Mouse (Mus musculus) gastrocnemius, postnatal 25 days (tissue): ENCODE measurements around the gene Mex3d. TPM values are rescaled to one million over a fixed set of nuclear protein-coding genes. Genes with fewer than 3 reads are reported as not detected.
A peak's percentile ranks its signal among the peaks of the same experiment; 100 is the strongest.

Experiments used
- DNase-seq: peaks from one replicate; pipeline ENCODE4 v3.0.0; 2022
- long read RNA-seq, 2 experiments: library from polyadenylated mRNA; stranded (forward); transcript quantifications; one replicate each; pipeline ENCODE4 v2.0.0; 2021
- total RNA-seq, 2 experiments: library from RNA; stranded (reverse); gene quantifications; 1 replicate in 1 of 2; 2 replicates in 1 of 2; pipeline ENCODE4 v1.2.3; 2021

The Mex3d gene
- 1 to 10 TPM; 3.9 to 4.3 TPM for total RNA-seq
- long read RNA-seq, experiment 1, partial matches to known transcripts = 0 of 3 reads
- long read RNA-seq, experiment 1, other reads (novel, unspliced or antisense) = 1 of 3 reads
- long read RNA-seq, experiment 2, partial matches to known transcripts = 0 of 4 reads
- long read RNA-seq, experiment 2, other reads (novel, unspliced or antisense) = 2 of 4 reads

DNA sequence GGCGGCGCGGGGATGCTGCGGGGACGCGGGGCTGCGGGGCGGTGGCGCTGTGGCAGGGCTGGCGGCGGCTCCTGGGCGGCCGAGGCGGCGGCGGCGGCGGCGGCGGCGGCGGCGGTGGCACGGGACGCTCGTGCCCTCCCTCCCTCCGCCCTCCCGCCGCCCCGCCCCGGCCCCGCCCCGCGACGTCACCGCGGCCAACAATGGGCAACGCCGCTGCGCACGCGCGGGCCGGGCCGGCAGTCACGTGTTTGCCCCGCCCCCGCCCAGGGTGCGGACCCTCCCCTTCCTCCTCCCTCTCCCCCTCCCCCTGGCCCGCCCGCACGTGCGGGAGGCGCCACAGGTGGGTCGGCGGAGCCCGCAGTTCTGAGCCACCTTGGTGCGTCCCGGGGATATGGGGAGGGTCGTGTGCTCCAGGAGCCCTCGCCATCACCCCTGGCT, at the start of gene Mex3d:
Gene Mex3d, minus strand, starts transcription at position 138 of the 438 bp plus-strand sequence.
- peak; percentile 88 for DNase-seq

DNA sequence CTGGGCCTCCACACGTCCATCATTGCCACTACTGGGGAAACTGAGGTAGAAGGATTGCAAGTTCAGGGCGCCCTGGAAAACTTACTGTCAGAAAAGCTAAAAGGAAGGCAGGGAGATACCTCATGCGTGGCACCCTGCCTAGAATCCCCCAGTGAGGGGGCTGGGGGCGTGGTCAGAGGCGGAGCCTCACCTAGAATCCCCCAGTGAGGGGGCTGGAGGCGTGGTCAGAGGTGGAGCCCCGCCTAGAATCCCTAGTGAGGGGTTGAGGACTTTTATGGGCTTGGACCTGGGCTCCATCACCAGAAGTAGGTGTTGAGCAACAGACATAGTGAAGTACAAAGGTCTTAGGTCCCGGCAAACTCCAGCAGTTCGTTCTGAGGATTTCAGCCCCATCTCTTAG, 48.8 kb upstream of the Mex3d start:
- DNase-seq = no peak

DNA sequence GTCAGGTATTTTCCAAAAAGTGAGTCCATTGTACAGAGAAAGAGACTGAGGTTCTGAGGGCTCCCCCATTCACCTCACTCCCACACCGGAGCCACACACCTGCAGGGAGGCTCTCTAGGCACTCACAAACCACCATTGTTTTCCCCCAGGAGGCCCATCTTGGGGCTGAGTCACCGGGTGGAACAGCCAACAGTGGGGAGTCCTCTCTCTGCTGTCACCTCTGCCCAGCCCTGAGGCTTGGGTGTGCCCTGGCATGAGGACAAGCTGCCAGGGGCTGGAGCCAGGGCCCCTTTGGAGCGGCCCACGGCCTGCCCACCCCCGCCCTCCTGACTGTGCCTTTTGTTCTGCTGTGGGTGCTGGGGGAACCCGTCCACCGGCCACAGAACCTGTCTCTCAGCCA, 48.3 kb upstream of the Mex3d start:
- no peak for DNase-seq

- no peak for DNase-seq
Observed at GRCm38 (mm10) chr10:80434823-80435222, 47.4 kb upstream of the Mex3d start.

DNA sequence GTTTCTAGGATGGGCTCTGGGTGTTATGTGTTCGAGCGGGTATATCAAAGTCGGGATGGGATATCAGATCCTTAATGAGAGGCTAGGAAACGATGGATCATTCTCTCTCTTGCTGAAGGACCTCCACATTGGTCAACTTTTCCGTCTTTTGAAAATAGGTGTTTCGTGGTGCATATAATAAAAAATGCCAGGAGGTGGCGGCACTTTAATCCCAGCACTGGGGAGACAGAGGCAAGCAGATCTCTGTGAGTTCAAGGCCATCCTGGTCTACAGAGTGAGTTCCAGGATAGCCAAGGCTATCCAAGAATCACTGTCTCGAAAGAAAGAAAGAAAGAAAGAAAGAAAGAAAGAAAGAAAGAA, 46.8 kb upstream of the Mex3d start:
- DNase-seq = no peak

DNA sequence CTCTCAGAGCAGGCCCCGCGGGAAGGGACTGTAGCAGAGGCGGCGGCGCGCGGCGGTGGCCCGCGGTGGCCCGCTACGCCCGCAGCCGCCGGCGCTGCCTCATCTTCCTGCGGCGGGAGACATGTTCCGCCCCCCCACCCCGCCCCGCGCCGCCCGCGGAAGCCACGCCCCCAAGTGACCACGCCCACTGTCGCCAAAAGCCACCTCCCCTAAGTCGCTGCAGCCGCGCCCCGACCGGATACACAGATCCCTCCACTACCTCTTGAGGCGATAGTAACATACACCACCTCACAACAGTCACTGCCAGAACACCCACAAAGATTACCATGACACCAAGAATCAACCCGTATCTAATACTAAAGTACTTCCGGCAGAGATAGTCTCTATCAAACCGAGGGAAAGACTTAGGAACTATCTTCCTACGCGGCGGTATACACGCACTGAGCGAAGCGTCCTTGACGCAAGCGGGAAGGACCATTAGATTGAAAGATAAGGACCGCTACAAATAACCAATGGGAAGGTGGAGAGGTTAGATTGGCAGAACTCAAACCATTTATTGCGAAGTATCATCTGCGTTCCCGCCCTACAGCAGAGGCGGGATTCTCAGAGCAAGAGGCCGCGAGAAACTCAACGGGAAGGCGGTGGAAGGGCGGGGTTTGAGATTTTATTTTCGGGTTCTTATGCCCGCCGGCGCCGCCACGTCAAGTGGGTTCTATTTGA, 46.2 kb upstream of the Mex3d start, which contains the start of gene Tcf3:
Gene Tcf3, minus strand, starts transcription at position 135 of the 720 bp plus-strand sequence.
- peak; percentile 96 for DNase-seq

DNA sequence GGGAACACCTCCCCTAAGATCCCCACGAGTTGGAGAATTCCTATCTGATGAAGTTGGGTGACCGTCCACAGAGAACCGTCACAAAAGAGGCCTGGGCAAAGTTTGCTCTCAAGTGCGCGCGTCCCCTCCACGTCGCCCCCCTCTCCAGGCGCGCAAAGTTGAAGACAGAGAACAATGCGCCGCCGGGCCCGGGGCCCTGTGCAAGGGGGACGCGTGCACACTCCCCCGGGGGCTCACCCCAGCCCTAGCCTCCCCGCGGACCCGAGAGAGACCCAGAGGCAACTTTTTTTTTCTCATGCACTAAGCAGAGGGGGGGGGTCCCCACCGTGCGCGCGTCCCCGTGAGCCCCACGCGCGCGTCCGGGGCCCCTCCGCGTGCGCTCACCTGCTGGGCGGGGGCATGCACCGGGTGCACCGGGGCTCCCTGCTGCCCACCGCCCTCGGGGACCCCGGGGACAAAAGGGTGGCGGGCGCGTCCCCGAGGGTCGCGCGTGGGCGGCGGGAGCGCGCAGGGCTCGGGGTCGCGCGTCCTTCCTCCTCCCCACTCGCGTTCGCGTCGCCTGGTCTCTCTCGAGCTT, 45.6 kb upstream of the Mex3d start:
- DNase-seq = peak; percentile 45

DNA sequence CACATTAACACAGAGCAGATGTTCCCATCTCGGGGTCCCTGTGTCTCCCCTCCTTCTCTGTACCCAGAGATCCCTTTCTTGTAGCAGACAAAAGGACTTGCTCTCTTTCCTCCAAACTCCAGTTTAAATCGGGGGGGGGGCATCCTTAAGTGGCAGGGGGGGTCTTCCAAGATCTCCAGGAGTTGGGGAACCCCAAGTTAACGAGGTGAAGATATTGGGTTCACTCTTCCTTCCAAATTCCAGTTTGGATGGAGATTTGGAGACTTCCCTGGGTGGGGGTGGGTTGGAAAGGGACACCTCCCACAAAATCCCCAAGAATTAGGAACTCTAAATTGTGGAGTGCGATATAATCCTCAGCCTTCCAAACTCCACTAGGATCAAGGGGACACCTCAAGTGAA, 44.9 kb upstream of the Mex3d start:
- DNase-seq = no peak

DNA sequence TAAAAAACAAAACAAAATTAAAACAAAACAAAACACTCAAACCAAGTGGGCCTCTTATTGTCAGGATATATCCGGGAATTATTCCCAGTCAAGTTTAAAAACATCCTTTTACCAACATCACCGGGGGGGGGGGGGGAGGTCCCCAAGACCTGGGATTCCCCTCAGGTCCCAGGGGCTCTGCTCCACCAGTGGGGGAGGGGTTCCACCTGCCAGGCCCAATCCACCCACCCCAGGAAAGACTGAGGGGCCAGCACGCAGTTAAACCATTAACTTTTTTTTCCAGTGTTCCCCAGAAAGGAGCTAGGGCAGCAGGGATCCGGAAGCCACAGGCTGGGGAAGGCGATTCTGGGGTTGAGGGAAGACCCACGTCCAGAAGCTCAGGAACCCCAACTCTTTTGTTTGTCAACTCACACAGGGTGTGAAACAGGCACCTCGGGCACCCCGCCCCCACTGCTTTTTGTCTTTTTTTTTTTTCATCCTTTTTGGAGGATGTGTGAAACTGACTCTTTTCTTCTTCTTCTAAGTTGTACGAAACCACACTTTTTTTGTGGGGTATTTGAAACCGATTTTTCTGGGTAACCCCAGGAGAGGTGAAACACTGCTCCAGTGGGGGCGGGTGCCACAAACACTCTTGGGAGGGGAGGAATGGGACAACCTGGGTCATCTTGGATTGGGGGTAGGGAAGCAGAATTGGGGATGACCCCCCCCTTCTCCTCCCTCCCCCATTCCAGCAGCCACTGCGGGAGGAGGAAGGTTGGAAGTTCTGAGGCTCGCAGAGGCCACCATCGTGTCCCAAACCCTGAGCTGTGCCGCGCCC, 44.3 kb upstream of the Mex3d start:
- no peak for DNase-seq

DNA sequence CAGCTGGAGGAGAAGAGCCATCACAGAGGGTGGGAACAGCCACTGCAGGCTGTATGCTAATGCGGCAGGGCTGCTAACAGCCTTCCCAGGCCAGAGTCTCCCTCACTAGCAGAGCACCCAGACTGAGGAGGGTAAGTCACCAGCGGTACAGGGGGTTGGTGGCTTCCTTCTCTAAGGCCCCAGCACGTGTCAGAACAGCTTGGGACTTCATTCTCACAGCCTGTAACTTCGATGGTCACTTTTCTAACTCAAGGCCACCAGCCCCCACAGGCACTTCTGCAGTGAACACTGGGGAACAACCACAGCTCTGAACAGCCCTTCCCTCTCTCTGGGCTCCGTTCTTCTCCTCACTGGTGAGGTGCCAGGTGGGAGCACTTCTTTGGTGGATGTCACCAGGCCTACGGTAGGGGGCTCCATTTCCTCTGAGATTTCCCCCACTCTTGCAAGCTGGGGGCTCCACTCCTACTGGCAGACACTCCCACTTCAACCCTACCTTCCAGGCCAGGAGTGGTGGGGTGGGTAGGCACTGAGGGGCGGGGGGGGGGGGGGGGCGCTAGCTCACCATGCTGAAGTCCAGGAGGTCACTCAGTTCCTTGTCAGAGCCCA, 43.0 kb upstream of the Mex3d start:
- no peak for DNase-seq

DNA sequence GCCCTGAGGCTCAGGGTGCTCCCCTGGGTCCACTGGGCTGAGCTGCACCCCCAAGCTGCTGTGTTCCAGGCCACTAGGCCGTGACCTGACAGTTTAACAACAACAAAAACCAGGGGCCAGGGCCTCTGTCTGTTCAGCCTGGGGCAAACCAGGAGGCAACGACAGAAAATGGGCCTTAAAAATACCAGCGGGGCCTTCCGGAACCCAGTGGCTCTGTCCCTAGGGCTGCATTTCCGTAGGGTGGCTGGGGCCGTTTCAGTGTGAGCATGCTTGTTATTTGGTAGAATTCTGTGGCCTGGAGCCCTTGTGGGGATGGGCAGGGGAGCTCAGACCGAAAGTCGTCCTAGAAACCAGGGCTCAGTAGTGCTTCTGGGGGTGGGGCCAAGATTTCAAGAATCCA, 42.3 kb upstream of the Mex3d start:
- DNase-seq = no peak

DNA sequence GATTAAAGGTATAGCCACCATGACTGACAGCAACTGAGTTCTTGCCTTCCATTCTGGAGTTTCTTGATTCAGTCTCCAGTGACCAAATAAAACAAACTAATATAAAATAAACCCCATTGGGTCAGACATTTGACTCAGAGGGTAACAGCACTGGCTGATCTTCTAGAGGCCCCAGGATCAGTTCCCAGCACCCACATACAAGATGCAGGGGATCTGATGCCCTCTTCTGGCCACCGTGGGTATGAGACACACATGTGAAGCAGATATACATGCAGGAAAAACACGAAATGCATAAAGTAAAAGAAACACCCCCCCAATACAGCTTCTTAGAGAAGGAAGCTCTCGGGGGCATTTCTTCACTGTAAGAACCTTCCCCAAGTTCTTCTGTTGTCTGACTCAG, 37.6 kb upstream of the Mex3d start:
- DNase-seq = no peak

- no peak for DNase-seq
Observed at GRCm38 (mm10) chr10:80423562-80423961, 36.1 kb upstream of the Mex3d start.

- DNase-seq = no peak
Observed at GRCm38 (mm10) chr10:80421651-80422472, 34.4 kb upstream of the Mex3d start.

- no peak for DNase-seq
Observed at GRCm38 (mm10) chr10:80421208-80421607, 33.7 kb upstream of the Mex3d start.

DNA sequence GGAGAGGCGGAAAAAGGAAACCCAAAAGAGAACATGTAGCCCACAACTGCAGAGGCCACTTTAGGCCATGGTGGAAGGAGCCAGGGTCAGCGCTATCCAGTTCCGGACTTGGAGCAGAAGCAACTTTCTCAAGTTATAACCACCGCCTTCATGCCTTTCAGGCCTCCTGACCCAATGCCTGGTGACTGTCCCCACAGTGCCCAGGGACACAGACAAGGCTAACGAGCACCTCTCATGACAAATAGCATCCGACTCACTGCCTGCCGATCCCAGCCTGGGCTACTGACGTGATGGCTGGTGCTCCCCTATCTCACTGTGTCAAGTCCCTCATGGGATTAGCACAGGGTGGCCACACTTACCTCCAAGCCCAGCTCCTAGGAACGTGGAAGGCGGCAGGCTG, 33.3 kb upstream of the Mex3d start:
- no peak for DNase-seq

DNA sequence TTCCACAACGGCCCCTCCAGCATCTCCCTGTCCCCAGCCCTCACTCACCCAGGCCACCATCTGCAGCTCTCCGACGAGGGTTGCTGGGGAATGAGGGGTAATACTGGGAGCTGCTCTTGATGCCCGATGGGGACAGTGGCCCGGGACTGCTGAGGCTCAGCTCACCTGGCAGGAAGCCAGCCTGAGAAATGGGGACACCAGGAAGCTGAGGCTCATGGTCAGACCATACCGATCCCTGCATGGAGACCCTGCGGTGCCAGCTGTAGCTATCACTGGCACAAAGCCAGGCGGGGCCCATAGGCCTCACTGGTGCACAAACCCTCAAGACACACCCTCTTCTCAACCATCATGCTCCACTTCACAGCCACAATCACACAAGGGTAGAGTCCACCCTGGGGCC, 32.0 kb upstream of the Mex3d start:
- DNase-seq = no peak

DNA sequence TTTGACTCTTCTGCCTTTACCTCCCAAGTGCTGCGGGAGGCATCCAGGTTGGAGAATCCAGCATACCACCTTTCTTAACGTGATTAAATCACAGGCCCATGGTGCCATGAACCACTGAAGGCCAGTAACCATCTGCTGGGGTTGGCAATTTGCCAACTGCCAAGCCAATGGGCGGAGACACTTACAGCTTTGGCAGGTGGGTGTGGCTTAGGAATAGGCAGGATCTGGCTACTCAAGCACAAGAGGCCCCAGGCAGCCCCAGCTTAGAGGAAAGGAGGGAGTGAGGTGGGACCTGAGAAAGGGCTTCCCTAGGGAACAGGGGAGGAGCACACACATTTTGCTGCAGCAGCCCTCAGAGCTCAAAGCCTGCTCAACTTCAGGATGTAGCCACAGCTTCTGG, 30.9 kb upstream of the Mex3d start:
- no peak for DNase-seq

- DNase-seq = no peak
Observed at GRCm38 (mm10) chr10:80417841-80418240, 30.4 kb upstream of the Mex3d start.

DNA sequence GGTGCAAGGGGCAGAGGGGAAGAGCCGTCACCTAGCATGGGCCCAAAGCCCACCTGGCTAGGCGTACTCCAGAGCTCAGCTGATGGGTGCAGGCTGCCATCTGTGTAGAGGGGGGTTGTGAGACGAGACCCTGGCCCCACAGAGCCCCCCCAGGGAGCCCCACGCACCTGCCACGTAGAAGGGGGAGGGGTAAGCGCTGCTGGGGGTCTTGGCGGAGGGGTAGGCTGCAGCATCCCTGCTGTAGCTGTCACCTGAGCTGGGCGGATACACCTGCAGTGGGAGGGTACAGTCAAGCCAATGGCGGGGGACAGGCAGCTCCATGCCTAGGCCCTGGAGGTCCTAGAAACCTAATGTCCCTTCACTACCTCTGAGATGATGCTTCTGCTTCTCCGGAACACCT, 29.9 kb upstream of the Mex3d start:
- no peak for DNase-seq

DNA sequence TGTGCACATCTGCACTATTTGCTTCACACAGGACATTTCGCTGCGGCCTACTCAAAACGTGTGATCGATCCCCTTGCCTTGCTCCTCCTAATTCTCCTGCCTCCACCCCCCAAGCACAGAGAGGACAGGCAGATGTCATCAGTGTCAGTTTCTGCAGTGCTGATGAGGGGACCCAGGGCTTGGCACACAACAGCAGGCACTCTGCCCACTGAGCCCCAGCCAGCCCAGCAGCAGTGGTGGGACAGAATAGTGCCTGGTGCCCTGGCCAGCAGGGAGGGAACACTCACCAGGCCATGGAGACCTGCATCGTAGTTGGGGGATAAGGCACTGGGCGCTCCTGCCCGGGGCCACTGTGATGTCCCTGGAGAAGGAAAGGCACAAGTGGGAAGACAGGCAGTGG, 28.1 kb upstream of the Mex3d start:
- no peak for DNase-seq
